8 mouse cellular contexts compared by ENCODE assay signal in genomic region chr5:27790086-27790909, GRCm38 (mm10). TPM values are rescaled to one million over a fixed set of nuclear protein-coding genes. Genes with fewer than 3 reads are reported as not detected.
DNase-seq lines count a peak whose midpoint lies in the region; ATAC-seq and TF ChIP-seq lines count a peak whose summit lies in the region.

No protein-coding gene starts in this region.

- no peaks in the 10 kb centered on the region for H3K27me3 ChIP-seq in spleen, adult 2 months (ENCODE audit: control insufficient read depth, insufficient read depth, low read length)
- H3K27me3 ChIP-seq in intestine, embryonic 14.5 days (replicated peaks; ENCODE audit: control insufficient read depth, insufficient read depth, low read length), result no peaks in the 10 kb centered on the region

- H3K4me2 ChIP-seq in intestine, embryonic 14.5 days (ENCODE audit: low read length), result peak overlapping the region; percentile 79

- TF ChIP-seq CTCF in spleen, adult 2 months (IDR thresholded peaks at IDR 0.05; ENCODE audit: extremely low read depth, insufficient read depth, insufficient read length, insufficient replicate concordance), result no peak

- DNase-seq in spleen, adult 2 months (ENCODE audit: low read depth in 1 of 2, low spot score in 2 of 2), result no peak
- DNase-seq in spleen, postnatal 4 days (ENCODE audit: low spot score in 2 of 2), result no peak
- no peak for DNase-seq in intestine, embryonic 14.5 days (ENCODE audit: low spot score)
- DNase-seq in lung, postnatal 14 days, result peak; percentile 29
- no peak for DNase-seq in spleen, postnatal 14 days (ENCODE audit: low spot score in 2 of 2)
- DNase-seq in thymus, adult 18-20 months, result no peak
- no peak for DNase-seq in layer of hippocampus, adult 9-10 months (ENCODE audit: low spot score)

- H3K4me3 ChIP-seq in spleen, adult 2 months (ENCODE audit: extremely low read depth, insufficient read depth, insufficient read length), result peak overlapping the region; percentile 77
- H3K4me3 ChIP-seq in intestine, embryonic 14.5 days (ENCODE audit: low read depth, low read length), result peak overlapping the region; percentile 87

- peak overlapping the region; percentile 82 for H3K9ac ChIP-seq in intestine, embryonic 14.5 days (ENCODE audit: low read length)

- ATAC-seq in erythroblast, adult 5-6 weeks (replicated peaks; ENCODE audit: low FRiP score, poor library complexity, severe bottlenecking), result 0 out of 2 replicates have a peak, but pooled peaks have one; percentile 1
- ATAC-seq in intestine, embryonic 14.5 days (replicated peaks; ENCODE audit: low FRiP score, low TSS enrichment, low read depth), result no peak

- 25% methylated on average over 21 of the region's 21 CpGs for WGBS in spleen, adult 2 months
- 25% methylated on average over 21 of the region's 21 CpGs for WGBS in intestine, embryonic 14.5 days

- H3K4me1 ChIP-seq in spleen, adult 2 months (ENCODE audit: control insufficient read depth, insufficient read depth, insufficient read length), result peaks cover 5% of the 10 kb centered on the region
- H3K4me1 ChIP-seq in intestine, embryonic 14.5 days (replicated peaks; ENCODE audit: control insufficient read depth, insufficient read depth, low read length), result peaks cover 12% of the 10 kb centered on the region

- H3K27ac ChIP-seq in spleen, adult 2 months (ENCODE audit: insufficient read depth, low read length), result peak overlapping the region; percentile 95; the same call in 1 of the 2 replicates
- H3K27ac ChIP-seq in intestine, embryonic 14.5 days (ENCODE audit: low read depth), result peak overlapping the region; percentile 96

- peaks cover 11% of the 10 kb centered on the region for H3K36me3 ChIP-seq in spleen, adult 2 months (ENCODE audit: control insufficient read depth, insufficient read depth, low read length)
- H3K36me3 ChIP-seq in intestine, embryonic 14.5 days (ENCODE audit: control insufficient read depth, insufficient read depth, low read length), result peaks cover 37% of the 10 kb centered on the region

- no peak for TF ChIP-seq POLR2A in spleen, adult 2 months (IDR thresholded peaks at IDR 0.05; ENCODE audit: low read depth, low read length)

- H3K9me3 ChIP-seq in intestine, embryonic 14.5 days (ENCODE audit: control insufficient read depth, low read length), result no peaks in the 10 kb centered on the region

RNA-seq across cellular contexts. Expression of gene Paxip1, which starts 1.2 kb away (rescaled TPM):
- 21.1 and 23.7 TPM in 2 replicates for polyA plus RNA-seq in spleen, adult 2 months (2012; rRNA removed)
- 10.2 and 19.9 TPM in 2 replicates for total RNA-seq in erythroblast, adult 5-6 weeks (2015; ENCODE audit: low replicate concordance)
- 16.8 and 33.9 TPM in 2 replicates for total RNA-seq in erythroblast, adult 5-6 weeks (2017; ENCODE audit: low replicate concordance)
- polyA plus RNA-seq in intestine, embryonic 14.5 days (2014; fragmentation: Nextera tagmentation; extraction: Ambion mirVana), result 42.6 and 43.1 TPM in 2 replicates

RNA-seq across cellular contexts. Expression of gene Htr5a, which starts 51.7 kb away (rescaled TPM):
- polyA plus RNA-seq in spleen, adult 2 months (2012; rRNA removed), result not detected in 2 replicates
- not detected in 2 replicates for total RNA-seq in erythroblast, adult 5-6 weeks (2015; ENCODE audit: low replicate concordance)
- total RNA-seq in erythroblast, adult 5-6 weeks (2017; ENCODE audit: low replicate concordance), result 0.17 TPM in 1 of 2 replicates, not detected in the other
- polyA plus RNA-seq in intestine, embryonic 14.5 days (2014; fragmentation: Nextera tagmentation; extraction: Ambion mirVana), result 0.07 TPM in 1 of 2 replicates, not detected in the other
